Mouse (Mus musculus) activated CD4-positive, CD25-positive, alpha-beta regulatory T cell, adult 4 months (primary cell): ENCODE measurements around the gene Olfr888. TPM values are rescaled to one million over a fixed set of nuclear protein-coding genes. Genes with fewer than 3 reads are reported as not detected.

Source experiments
- ATAC-seq: one replicate; pipeline ENCODE4 v1.8.0; 2017
- polyA plus RNA-seq, 2 experiments: library from polyadenylated mRNA; unstranded; fragments of 100-300 nt; shearing (Covaris generic); gene quantifications; one replicate each; pipeline ENCODE4 v1.2.1; 2017

Olfr888 gene
- polyA plus RNA-seq = not detected

DNA sequence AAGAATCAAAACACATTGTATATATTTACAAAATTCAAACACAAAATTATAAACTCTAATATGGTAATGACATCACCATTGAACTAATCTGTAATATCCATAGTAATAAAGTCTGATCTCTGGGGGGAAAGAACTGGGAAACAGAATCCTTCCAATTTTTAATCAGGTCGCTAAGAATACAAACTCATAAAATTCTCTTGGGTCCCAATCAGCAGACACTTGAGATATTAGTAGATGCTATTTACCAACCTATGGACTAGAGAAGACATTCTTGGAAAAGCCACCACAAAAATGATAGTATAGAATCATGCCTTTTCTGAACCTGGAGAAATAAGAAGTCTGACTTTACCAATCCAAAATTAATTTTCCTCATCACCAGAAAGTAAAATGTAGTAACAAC, at the start of gene Olfr888:
Gene Olfr888 (plus strand): TSS at position 301 of the 400 bp plus-strand sequence.
- no peak for ATAC-seq

DNA sequence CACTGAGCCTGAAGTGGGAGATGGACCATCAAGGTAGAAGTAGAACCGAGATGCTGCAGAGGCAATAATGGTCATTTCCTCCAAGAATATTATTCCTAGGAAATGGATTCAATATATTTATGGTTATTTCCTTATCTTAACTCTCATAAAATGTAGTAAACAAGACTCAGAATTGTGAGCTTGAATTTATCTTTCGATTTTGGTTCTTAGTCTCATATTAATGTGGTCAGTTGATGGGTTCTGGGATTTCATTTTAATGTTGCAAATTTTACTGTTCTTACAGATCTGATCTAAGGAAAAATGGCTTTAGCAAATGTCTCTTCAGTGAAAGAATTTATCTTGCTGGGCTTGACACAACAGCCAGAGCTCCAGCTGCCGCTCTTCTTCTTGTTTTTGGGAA, 46.9 kb upstream of the Olfr888 start, which contains the start of gene Olfr885:
Gene Olfr885 (plus strand): TSS at position 301 of the 400 bp plus-strand sequence.
- ATAC-seq = no peak

DNA sequence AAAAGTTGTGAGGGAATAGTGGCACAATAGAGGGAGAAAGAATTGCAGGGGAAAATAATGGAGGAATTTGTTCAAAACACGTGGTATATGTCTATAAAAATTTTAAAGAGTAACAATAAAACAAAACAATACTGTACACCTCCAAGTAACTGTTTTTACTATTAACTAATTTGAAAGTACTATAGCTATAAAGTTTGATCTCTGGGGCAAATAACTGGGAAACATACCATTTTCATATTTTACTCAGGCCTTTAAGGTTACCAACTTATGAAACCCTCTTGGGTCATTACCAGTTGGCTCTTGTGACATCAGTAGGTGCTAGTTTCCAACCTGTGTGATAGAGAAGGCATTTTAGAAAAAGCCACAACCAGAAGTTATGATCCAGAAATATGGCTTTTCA, 24.2 kb upstream of the Olfr888 start, which contains the start of gene Olfr887:
Gene Olfr887 (plus strand): TSS at position 301 of the 400 bp plus-strand sequence.
- no peak for ATAC-seq

DNA sequence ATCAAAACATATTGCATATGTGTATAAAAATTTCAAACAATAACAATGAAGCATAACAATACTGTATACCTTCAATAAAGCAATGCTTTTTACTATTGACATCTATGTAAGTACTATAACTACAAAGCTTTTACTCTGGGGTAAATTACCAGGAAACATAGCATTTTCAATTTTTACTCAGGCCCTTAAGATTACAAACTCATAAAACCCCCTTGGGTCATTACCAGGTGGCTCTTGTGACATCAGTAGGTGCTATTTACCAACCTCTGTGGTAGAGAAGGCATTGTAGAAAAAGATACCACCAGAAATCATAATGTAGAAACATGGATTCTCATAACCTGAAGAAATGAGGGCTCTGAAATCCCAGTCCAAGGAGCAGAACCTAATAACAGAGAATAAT, 7.0 kb downstream of the Olfr888 start, which contains the start of gene Olfr889:
Gene Olfr889 (plus strand): TSS at position 301 of the 400 bp plus-strand sequence.
- ATAC-seq = no peak

DNA sequence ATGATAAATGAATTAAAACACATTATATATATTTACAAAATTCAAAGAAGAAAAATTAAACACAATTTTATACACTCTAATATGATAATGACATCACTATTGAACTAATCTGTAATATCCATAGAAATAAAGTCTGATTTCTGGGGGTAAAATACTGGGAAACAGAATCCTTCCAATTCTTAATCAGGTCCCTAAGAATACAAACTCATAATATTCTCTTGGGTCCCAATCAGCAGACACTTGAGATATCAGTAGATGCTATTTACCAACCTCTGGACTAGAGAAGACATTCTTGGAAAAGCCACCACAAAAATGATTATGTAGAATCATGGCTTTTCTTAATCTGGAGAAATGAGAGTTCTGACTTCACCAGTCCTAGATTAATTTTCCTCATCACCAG, 34.3 kb downstream of the Olfr888 start, which contains the start of gene Olfr890:
Gene Olfr890 (plus strand): TSS at position 301 of the 400 bp plus-strand sequence.
- ATAC-seq = no peak

Other genes starting within 250 kb of the Olfr888 start
- gene Olfr145, start 211.4 kb upstream of the Olfr888 start, polyA plus RNA-seq = under 1 TPM; 0.11 to 0.15 TPM
- gene Olfr878, start 190.3 kb upstream of the Olfr888 start, polyA plus RNA-seq = under 1 TPM in 1 of 2 experiments, not detected in 1; 0.21 TPM
- under 1 TPM in 1 of 2 experiments, not detected in 1; 0.16 TPM for gene Olfr881, start 116.3 kb upstream of the Olfr888 start, polyA plus RNA-seq
- not detected for gene Olfr883, start 82.3 kb upstream of the Olfr888 start, polyA plus RNA-seq
- gene Olfr884, start 61.6 kb upstream of the Olfr888 start, polyA plus RNA-seq = not detected
- not detected for gene Olfr885, start 46.8 kb upstream of the Olfr888 start, polyA plus RNA-seq
- gene Olfr887, start 24.1 kb upstream of the Olfr888 start, polyA plus RNA-seq = not detected
- under 1 TPM in 1 of 2 experiments, not detected in 1; 0.05 TPM for gene Olfr889, start 7.1 kb downstream of the Olfr888 start, polyA plus RNA-seq
- under 1 TPM in 1 of 2 experiments, not detected in 1; 0.17 TPM for gene Olfr890, start 34.4 kb downstream of the Olfr888 start, polyA plus RNA-seq
- not detected for gene Olfr891, start 72.7 kb downstream of the Olfr888 start, polyA plus RNA-seq
- not detected for gene Olfr893, start 100.2 kb downstream of the Olfr888 start, polyA plus RNA-seq
- not detected for gene Olfr894, start 109.9 kb downstream of the Olfr888 start, polyA plus RNA-seq
- not detected for gene Olfr143, start 144.6 kb downstream of the Olfr888 start, polyA plus RNA-seq
- gene Olfr895, start 159.7 kb downstream of the Olfr888 start, polyA plus RNA-seq = not detected
- gene Olfr896-ps1, start 183.0 kb downstream of the Olfr888 start, polyA plus RNA-seq = not detected
- gene Olfr25, start 220.9 kb downstream of the Olfr888 start, polyA plus RNA-seq = not detected
- gene Olfr898, start 240.3 kb downstream of the Olfr888 start, polyA plus RNA-seq = not detected